Mouse (Mus musculus) CD4-positive helper T cell, adult 2 months (primary cell): ENCODE data around the gene Lars2.

ENCODE experiments used
- DNase-seq: peaks from one replicate; pipeline ENCODE4 v3.0.0-alpha.2; 2012; ENCODE audit warnings: low read depth, missing footprints, low spot score

The Lars2 gene

GRCm38 (mm10) chr9:123475569-123475968, 108.8 kb downstream of the Lars2 start:
- no peak for DNase-seq

GRCm38 (mm10) chr9:123478031-123478585, 111.4 kb downstream of the Lars2 start:
- no peak for DNase-seq

- peak; percentile 75 for DNase-seq
Observed at GRCm38 (mm10) chr9:123478586-123479195, 112.0 kb downstream of the Lars2 start, which contains the start of gene Limd1. Gene Limd1, plus strand, starts transcription at chr9:123478706.

- peak; percentile 32 for DNase-seq
Observed at GRCm38 (mm10) chr9:123479196-123479669, 112.5 kb downstream of the Lars2 start.

- no peak for DNase-seq
Observed at GRCm38 (mm10) chr9:123479876-123480252, 113.1 kb downstream of the Lars2 start.

GRCm38 (mm10) chr9:123480253-123480921, 113.7 kb downstream of the Lars2 start:
- peak; percentile 25 for DNase-seq

GRCm38 (mm10) chr9:123481136-123481535, 114.4 kb downstream of the Lars2 start:
- no peak for DNase-seq

- no peak for DNase-seq
Observed at GRCm38 (mm10) chr9:123483598-123483997, 116.9 kb downstream of the Lars2 start.

GRCm38 (mm10) chr9:123484830-123485229, 118.1 kb downstream of the Lars2 start:
- DNase-seq: no peak

GRCm38 (mm10) chr9:123485561-123485960, 118.8 kb downstream of the Lars2 start:
- no peak for DNase-seq

- DNase-seq: no peak
Observed at GRCm38 (mm10) chr9:123486635-123487034, 119.9 kb downstream of the Lars2 start.

GRCm38 (mm10) chr9:123489073-123489472, 122.3 kb downstream of the Lars2 start:
- DNase-seq: no peak

- no peak for DNase-seq
Observed at GRCm38 (mm10) chr9:123489727-123490343, 123.1 kb downstream of the Lars2 start.

GRCm38 (mm10) chr9:123490930-123491329, 124.2 kb downstream of the Lars2 start:
- no peak for DNase-seq

- no peak for DNase-seq
Observed at GRCm38 (mm10) chr9:123491917-123492585, 125.3 kb downstream of the Lars2 start.

GRCm38 (mm10) chr9:123496665-123497064, 129.9 kb downstream of the Lars2 start:
- DNase-seq: no peak

GRCm38 (mm10) chr9:123497906-123498305, 131.2 kb downstream of the Lars2 start:
- DNase-seq: peak; percentile 58

- no peak for DNase-seq
Observed at GRCm38 (mm10) chr9:123500480-123500879, 133.8 kb downstream of the Lars2 start.

GRCm38 (mm10) chr9:123503171-123503834, 136.6 kb downstream of the Lars2 start:
- no peak for DNase-seq

GRCm38 (mm10) chr9:123504325-123504724, 137.6 kb downstream of the Lars2 start:
- DNase-seq: peak; percentile 78

GRCm38 (mm10) chr9:123505598-123505997, 138.9 kb downstream of the Lars2 start:
- no peak for DNase-seq
